Mouse (Mus musculus): ENCODE results near the gene Nr1i3.

DNA sequence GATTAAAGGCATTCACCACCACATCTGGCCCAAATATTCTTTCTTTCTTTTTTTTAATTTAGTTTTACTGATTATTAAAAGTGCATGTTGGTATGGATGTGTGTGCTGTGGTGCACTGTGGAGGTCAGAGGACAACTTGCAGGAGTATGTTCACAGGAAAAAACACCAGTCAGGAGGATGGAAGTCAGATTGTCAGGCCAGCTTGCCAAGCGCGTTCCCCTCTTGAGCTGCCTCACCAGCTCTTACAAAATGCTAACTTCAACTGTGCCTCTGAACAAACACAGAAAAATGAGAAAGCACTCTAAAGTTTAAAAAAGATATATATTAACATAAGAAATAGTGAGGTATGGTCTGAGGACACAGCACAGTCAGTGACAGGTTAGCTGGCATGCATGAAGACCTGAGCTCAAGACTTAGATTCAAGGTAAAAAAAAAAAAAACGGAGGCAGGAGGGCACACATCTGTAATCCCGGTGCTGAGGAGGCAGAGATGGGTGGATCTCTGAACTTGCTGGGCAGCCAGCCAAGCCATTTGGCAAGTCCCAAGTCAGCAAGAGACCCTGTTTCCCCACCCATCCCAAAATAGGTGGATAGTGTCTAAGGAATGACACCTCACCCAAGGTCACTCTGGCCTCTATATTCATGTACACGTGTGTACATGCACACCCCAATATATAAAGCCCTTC is 34.1 kb upstream of the Nr1i3 start:
- TF ChIP-seq POLR2A (IDR thresholded peaks at IDR 0.05; ENCODE audit: borderline replicate concordance, control insufficient read depth, low read depth, low read length) = no peak
- TF ChIP-seq CTCF (IDR thresholded peaks at IDR 0.05; ENCODE audit: control insufficient read depth, insufficient read depth, low read length) = no peak

Measured in bone marrow, adult 2 months (tissue).